Mouse (Mus musculus): ENCODE measurements around the gene Eef1a1. TPM values are rescaled to one million over a fixed set of nuclear protein-coding genes. Genes with fewer than 3 reads are reported as not detected.

The Eef1a1 gene
- polyA plus RNA-seq, 1 experiment from 2014 or later = 4,522 TPM

GRCm38 (mm10) chr9:78514681-78515080, 25.7 kb upstream of the Eef1a1 start:
- H3K4me2 ChIP-seq (ENCODE audit: low read depth, low read length, severe bottlenecking) = no peak overlapping the region
- no peak overlapping the region for H3K4me3 ChIP-seq (ENCODE audit: low read depth, low read length)
- H3K9ac ChIP-seq (ENCODE audit: low read length) = no peak overlapping the region
- DNase-seq (ENCODE audit: low spot score) = no peak
- no peaks in the 10 kb centered on the region for H3K27me3 ChIP-seq (ENCODE audit: control insufficient read depth, insufficient read depth, low read length)
- WGBS = 84% methylated on average over 4 of the region's 4 CpGs
- ATAC-seq (replicated peaks; ENCODE audit: low FRiP score) = no peak
- H3K9me3 ChIP-seq (ENCODE audit: control insufficient read depth, low read length) = no peaks in the 10 kb centered on the region
- H3K27ac ChIP-seq (ENCODE audit: low read depth, low read length) = no peak overlapping the region
- no peaks in the 10 kb centered on the region for H3K4me1 ChIP-seq (replicated peaks; ENCODE audit: control insufficient read depth, insufficient read depth, low read length)
- no peaks in the 10 kb centered on the region for H3K36me3 ChIP-seq (ENCODE audit: control insufficient read depth, insufficient read depth, low read length)

- Histone ChIP-seq H3K9ac (ENCODE audit: low read length) (no peak overlapping the region), H3K9me3 (ENCODE audit: control insufficient read depth, low read length) (no peaks in the 10 kb centered on the region), H3K4me2 (ENCODE audit: low read depth, low read length, severe bottlenecking) (no peak overlapping the region), H3K4me3 (ENCODE audit: low read depth, low read length) (no peak overlapping the region), H3K4me1 (replicated peaks; ENCODE audit: control insufficient read depth, insufficient read depth, low read length) (no peaks in the 10 kb centered on the region), H3K36me3 (ENCODE audit: control insufficient read depth, insufficient read depth, low read length) (no peaks in the 10 kb centered on the region), H3K27me3 (ENCODE audit: control insufficient read depth, insufficient read depth, low read length) (no peaks in the 10 kb centered on the region), H3K27ac (ENCODE audit: low read depth, low read length) (no peak overlapping the region)
- ATAC-seq (replicated peaks; ENCODE audit: low FRiP score) (no peak), DNase-seq (ENCODE audit: low spot score) (no peak)
- 84% methylated on average over 6 of the region's 6 CpGs for WGBS
Measured at GRCm38 (mm10) chr9:78513776-78514500, 25.0 kb upstream of the Eef1a1 start.

- ATAC-seq (replicated peaks; ENCODE audit: low FRiP score) = no peak
- no peaks in the 10 kb centered on the region for H3K9me3 ChIP-seq (ENCODE audit: control insufficient read depth, low read length)
- no peaks in the 10 kb centered on the region for H3K4me1 ChIP-seq (replicated peaks; ENCODE audit: control insufficient read depth, insufficient read depth, low read length)
- no peak overlapping the region for H3K27ac ChIP-seq (ENCODE audit: low read depth, low read length)
- H3K4me3 ChIP-seq (ENCODE audit: low read depth, low read length) = no peak overlapping the region
- no peak overlapping the region for H3K9ac ChIP-seq (ENCODE audit: low read length)
- H3K36me3 ChIP-seq (ENCODE audit: control insufficient read depth, insufficient read depth, low read length) = no peaks in the 10 kb centered on the region
- WGBS = 96% methylated on average over 5 of the region's 5 CpGs
- DNase-seq (ENCODE audit: low spot score) = no peak
- no peak overlapping the region for H3K4me2 ChIP-seq (ENCODE audit: low read depth, low read length, severe bottlenecking)
- no peaks in the 10 kb centered on the region for H3K27me3 ChIP-seq (ENCODE audit: control insufficient read depth, insufficient read depth, low read length)
Measured at GRCm38 (mm10) chr9:78511705-78512104, 22.8 kb upstream of the Eef1a1 start.

- H3K27ac ChIP-seq (ENCODE audit: low read depth, low read length) = no peak overlapping the region
- DNase-seq (ENCODE audit: low spot score) = no peak
- ATAC-seq (replicated peaks; ENCODE audit: low FRiP score) = no peak
- no peaks in the 10 kb centered on the region for H3K27me3 ChIP-seq (ENCODE audit: control insufficient read depth, insufficient read depth, low read length)
- H3K4me2 ChIP-seq (ENCODE audit: low read depth, low read length, severe bottlenecking) = no peak overlapping the region
- peaks cover 4% of the 10 kb centered on the region for H3K4me1 ChIP-seq (replicated peaks; ENCODE audit: control insufficient read depth, insufficient read depth, low read length)
- 92% methylated on average over 16 of the region's 16 CpGs for WGBS
- no peaks in the 10 kb centered on the region for H3K36me3 ChIP-seq (ENCODE audit: control insufficient read depth, insufficient read depth, low read length)
- no peak overlapping the region for H3K9ac ChIP-seq (ENCODE audit: low read length)
- H3K9me3 ChIP-seq (ENCODE audit: control insufficient read depth, low read length) = no peaks in the 10 kb centered on the region
- no peak overlapping the region for H3K4me3 ChIP-seq (ENCODE audit: low read depth, low read length)
Measured at GRCm38 (mm10) chr9:78508106-78508786, 19.3 kb upstream of the Eef1a1 start.

- Histone ChIP-seq H3K9ac (ENCODE audit: low read length) (no peak overlapping the region), H3K4me3 (ENCODE audit: low read depth, low read length) (no peak overlapping the region), H3K27me3 (ENCODE audit: control insufficient read depth, insufficient read depth, low read length) (no peaks in the 10 kb centered on the region), H3K4me1 (replicated peaks; ENCODE audit: control insufficient read depth, insufficient read depth, low read length) (peaks cover 9% of the 10 kb centered on the region), H3K4me2 (ENCODE audit: low read depth, low read length, severe bottlenecking) (no peak overlapping the region), H3K27ac (ENCODE audit: low read depth, low read length) (no peak overlapping the region), H3K36me3 (ENCODE audit: control insufficient read depth, insufficient read depth, low read length) (no peaks in the 10 kb centered on the region), H3K9me3 (ENCODE audit: control insufficient read depth, low read length) (no peaks in the 10 kb centered on the region)
- no peak for ATAC-seq (replicated peaks; ENCODE audit: low FRiP score)
- WGBS = 90% methylated on average over 7 of the region's 7 CpGs
- no peak for DNase-seq (ENCODE audit: low spot score)
Measured at GRCm38 (mm10) chr9:78506722-78507077, 17.7 kb upstream of the Eef1a1 start.

GRCm38 (mm10) chr9:78506002-78506721, 17.2 kb upstream of the Eef1a1 start:
- DNase-seq (ENCODE audit: low spot score) (no peak), ATAC-seq (replicated peaks; ENCODE audit: low FRiP score) (no peak)
- Histone ChIP-seq H3K27ac (ENCODE audit: low read depth, low read length) (no peak overlapping the region), H3K9me3 (ENCODE audit: control insufficient read depth, low read length) (no peaks in the 10 kb centered on the region), H3K36me3 (ENCODE audit: control insufficient read depth, insufficient read depth, low read length) (no peaks in the 10 kb centered on the region), H3K4me2 (ENCODE audit: low read depth, low read length, severe bottlenecking) (no peak overlapping the region), H3K4me1 (replicated peaks; ENCODE audit: control insufficient read depth, insufficient read depth, low read length) (peaks cover 9% of the 10 kb centered on the region), H3K27me3 (ENCODE audit: control insufficient read depth, insufficient read depth, low read length) (no peaks in the 10 kb centered on the region), H3K9ac (ENCODE audit: low read length) (no peak overlapping the region), H3K4me3 (ENCODE audit: low read depth, low read length) (no peak overlapping the region)
- WGBS = 84% methylated on average over 11 of the region's 11 CpGs

GRCm38 (mm10) chr9:78505223-78505622, 16.3 kb upstream of the Eef1a1 start:
- Histone ChIP-seq H3K36me3 (ENCODE audit: control insufficient read depth, insufficient read depth, low read length) (no peaks in the 10 kb centered on the region), H3K4me2 (ENCODE audit: low read depth, low read length, severe bottlenecking) (no peak overlapping the region), H3K4me1 (replicated peaks; ENCODE audit: control insufficient read depth, insufficient read depth, low read length) (peaks cover 11% of the 10 kb centered on the region), H3K4me3 (ENCODE audit: low read depth, low read length) (no peak overlapping the region), H3K27ac (ENCODE audit: low read depth, low read length) (no peak overlapping the region; the same call in 1 of the 2 replicates), H3K27me3 (ENCODE audit: control insufficient read depth, insufficient read depth, low read length) (no peaks in the 10 kb centered on the region), H3K9me3 (ENCODE audit: control insufficient read depth, low read length) (no peaks in the 10 kb centered on the region), H3K9ac (ENCODE audit: low read length) (no peak overlapping the region)
- ATAC-seq (replicated peaks; ENCODE audit: low FRiP score) (no peak), DNase-seq (ENCODE audit: low spot score) (no peak)
- 91% methylated on average over 6 of the region's 6 CpGs for WGBS

- WGBS = 74% methylated on average over 3 of the region's 3 CpGs
- no peak for DNase-seq (ENCODE audit: low spot score)
- no peaks in the 10 kb centered on the region for H3K27me3 ChIP-seq (ENCODE audit: control insufficient read depth, insufficient read depth, low read length)
- no peak overlapping the region for H3K9ac ChIP-seq (ENCODE audit: low read length)
- H3K4me3 ChIP-seq (ENCODE audit: low read depth, low read length) = no peak overlapping the region
- no peaks in the 10 kb centered on the region for H3K9me3 ChIP-seq (ENCODE audit: control insufficient read depth, low read length)
- H3K4me1 ChIP-seq (replicated peaks; ENCODE audit: control insufficient read depth, insufficient read depth, low read length) = peaks cover 11% of the 10 kb centered on the region
- no peaks in the 10 kb centered on the region for H3K36me3 ChIP-seq (ENCODE audit: control insufficient read depth, insufficient read depth, low read length)
- no peak overlapping the region for H3K4me2 ChIP-seq (ENCODE audit: low read depth, low read length, severe bottlenecking)
- ATAC-seq (replicated peaks; ENCODE audit: low FRiP score) = no peak
- H3K27ac ChIP-seq (ENCODE audit: low read depth, low read length) = peak overlapping the region; percentile 43; the same call in 1 of the 2 replicates
Measured at GRCm38 (mm10) chr9:78504679-78505078, 15.7 kb upstream of the Eef1a1 start.
